ENCODE assay signal across 9 mouse cellular contexts in genomic region chr2:85561187-85561586, GRCm38 (mm10). TPM values are rescaled to one million over a fixed set of nuclear protein-coding genes. Genes with fewer than 3 reads are reported as not detected.
DNase-seq lines count a peak whose midpoint lies in the region; ATAC-seq lines count a peak whose summit lies in the region.
"Had no signal": no experiment of that assay in that cellular context is flagged by ENCODE, and none has a peak within 500 bp of the region (broad histone marks: within the 10 kb centered on the region; RNA-seq: fewer than 3 reads in every experiment).

No protein-coding gene starts in this region.

- H3K4me3 ChIP-seq in hindbrain, embryonic 10.5 days = no peak overlapping the region
- H3K4me3 ChIP-seq: limb, embryonic 15.5 days had no signal

- no peaks in the 10 kb centered on the region for H3K4me1 ChIP-seq in hindbrain, embryonic 10.5 days (replicated peaks)
- H3K4me1 ChIP-seq: limb, embryonic 15.5 days had no signal

- intact Hi-C loops in gastrocnemius, postnatal 14 days (cut with DNase I; ENCODE audit: low total_unique reads) = loop anchor here (2.0 kb wide), 1 partner anchor 438 kb away; no protein-coding TSS in a partner anchor

- no peaks in the 10 kb centered on the region for H3K9me3 ChIP-seq in hindbrain, embryonic 10.5 days
- H3K9me3 ChIP-seq: limb, embryonic 15.5 days had no signal

- H3K27me3 ChIP-seq in hindbrain, embryonic 10.5 days (ENCODE audit: insufficient read depth, poor library complexity, severe bottlenecking) = no peaks in the 10 kb centered on the region
- H3K27me3 ChIP-seq: limb, embryonic 15.5 days had no signal

- H3K27ac ChIP-seq in hindbrain, embryonic 10.5 days = no peak overlapping the region
- H3K27ac ChIP-seq: limb, embryonic 15.5 days had no signal

- ATAC-seq in common myeloid progenitor, adult 5-6 weeks (replicated peaks; ENCODE audit: low read depth, poor library complexity, severe bottlenecking) = peak; percentile 90

- WGBS in hindbrain, embryonic 10.5 days = 28% methylated on average over 4 of the region's 4 CpGs

- H3K36me3 ChIP-seq in hindbrain, embryonic 10.5 days = no peaks in the 10 kb centered on the region
- H3K36me3 ChIP-seq: limb, embryonic 15.5 days had no signal

- DNase-seq in cerebellum, adult 18-20 months = peak; percentile 5 to 10
- no peak for DNase-seq in cerebellum, adult 11-12 months
- DNase-seq in ES-CJ7 (ENCODE audit: low read depth, low spot score) = peak; percentile 53
- peak; percentile 18 for DNase-seq in hindbrain, embryonic 10.5 days (ENCODE audit: low spot score)
- peak; percentile 19 for DNase-seq in left cerebral cortex, adult 11 months (ENCODE audit: low spot score)
- peak; percentile 16 for DNase-seq in neural tube, embryonic 10.5 days (ENCODE audit: extremely low spot score, low spot score)
- no peak for DNase-seq in gastrocnemius, postnatal 14 days

RNA-seq across cellular contexts. Expression of gene Olfr996, which starts 17.8 kb away (rescaled TPM):
- total RNA-seq in common myeloid progenitor, adult 5-6 weeks (2017) = not detected in 2 replicates
- not detected in 2 replicates for polyA plus RNA-seq in hindbrain, embryonic 10.5 days (2016; fragmentation: Nextera tagmentation; extraction: Ambion mirVana)
- not detected for total RNA-seq in gastrocnemius, postnatal 14 days (2021)
- polyA plus RNA-seq: limb, embryonic 15.5 days had no signal

RNA-seq across cellular contexts. Expression of gene Olfr998, which starts 27.6 kb away (rescaled TPM):
- not detected in 2 replicates for total RNA-seq in common myeloid progenitor, adult 5-6 weeks (2017)
- polyA plus RNA-seq in hindbrain, embryonic 10.5 days (2016; fragmentation: Nextera tagmentation; extraction: Ambion mirVana) = not detected in 2 replicates
- total RNA-seq in gastrocnemius, postnatal 14 days (2021) = not detected
- polyA plus RNA-seq: limb, embryonic 15.5 days had no signal

RNA-seq across cellular contexts. Expression of gene 4833423E24Rik, which starts 42.4 kb away (rescaled TPM):
- total RNA-seq in common myeloid progenitor, adult 5-6 weeks (2017) = not detected in 2 replicates
- 0.11 TPM in 1 of 2 replicates, not detected in the other for polyA plus RNA-seq in hindbrain, embryonic 10.5 days (2016; fragmentation: Nextera tagmentation; extraction: Ambion mirVana)
- not detected for total RNA-seq in gastrocnemius, postnatal 14 days (2021)

RNA-seq across cellular contexts. Expression of gene Olfr1000, which starts 50.5 kb away (rescaled TPM):
- total RNA-seq in common myeloid progenitor, adult 5-6 weeks (2017) = not detected in 2 replicates
- not detected in 2 replicates for polyA plus RNA-seq in hindbrain, embryonic 10.5 days (2016; fragmentation: Nextera tagmentation; extraction: Ambion mirVana)
- not detected for total RNA-seq in gastrocnemius, postnatal 14 days (2021)
- polyA plus RNA-seq: limb, embryonic 15.5 days had no signal

Comparison
In these comparisons a context has a peak if more than half of its experiments do, and no peak if none do; other contexts are left out.
1. DNase-seq: peak in cerebellum, adult 18-20 months (2 of 2), ES-CJ7 (single experiment), hindbrain, embryonic 10.5 days (single experiment), left cerebral cortex, adult 11 months (single experiment) and neural tube, embryonic 10.5 days (single experiment); none in cerebellum, adult 11-12 months (single experiment) and gastrocnemius, postnatal 14 days (single experiment).